Mouse (Mus musculus) kidney, adult 2 months (tissue): ENCODE data around the gene Ptpn3. TPM values are rescaled to one million over a fixed set of nuclear protein-coding genes. Genes with fewer than 3 reads are reported as not detected.

Source experiments
- DNase-seq: peaks from one replicate; pipeline ENCODE4 v3.0.0; 2021
- H3K27ac ChIP-seq: fragments of 200-500 bp; 2 replicates; pipeline ENCODE4 v1.5.1; 2012; ENCODE audit warnings: low read depth, low read length, control low read depth, inconsistent platforms; ENCODE audit not compliant: insufficient read depth
- H3K27me3 ChIP-seq: fragments of 200-500 bp; replicated peaks from 2 replicates; pipeline ENCODE4 v1.6.1; 2012; ENCODE audit warnings: mild to moderate bottlenecking, moderate library complexity, low read length, inconsistent platforms; ENCODE audit not compliant: control insufficient read depth, insufficient read depth
- H3K36me3 ChIP-seq: fragments of 200-500 bp; 2 replicates; pipeline ENCODE4 v1.6.1; 2012; ENCODE audit warnings: mild to moderate bottlenecking, moderate library complexity, low read length, inconsistent platforms; ENCODE audit not compliant: control insufficient read depth, insufficient read depth
- H3K4me1 ChIP-seq: fragments of 200-500 bp; 2 replicates; pipeline ENCODE4 v1.6.1; 2011; ENCODE audit warnings: low read length; ENCODE audit not compliant: control insufficient read depth, insufficient read depth
- H3K4me3 ChIP-seq: fragments of 200-500 bp; 2 replicates; pipeline ENCODE4 v1.5.1; 2011; ENCODE audit warnings: mild to moderate bottlenecking, low read depth, low read length, control low read depth; ENCODE audit not compliant: insufficient read depth
- CTCF ChIP-seq: fragments of 200-500 bp; conservative IDR thresholded peaks from 2 replicates; pipeline ENCODE4 v1.5.1; 2011; ENCODE audit warnings: low read depth, mild to moderate bottlenecking, control low read depth, low read length, moderate library complexity, mixed read lengths; ENCODE audit not compliant: insufficient read depth, insufficient read length
- POLR2A ChIP-seq: fragments of 200-500 bp; IDR thresholded peaks from one replicate; pipeline ENCODE4 v1.6.1; 2011; ENCODE audit warnings: low read depth, low read length, control low read depth
- WGBS: fragments of 180-500 bp; shearing (Covaris S2); methylation state at CpG from one replicate; pipeline ENCODE4 v1.1.7; 2018; 5-methylcytosine and 5-hydroxymethylcytosine counted together
- polyA plus RNA-seq: library from polyadenylated mRNA; depleted of rRNA; stranded (reverse); fragments of >200 nt; gene quantifications from 2 replicates; pipeline ENCODE4 v1.2.3, GENCODE M21; 2012; rRNA removed

Ptpn3 gene
- 17.7 and 18.1 TPM in 2 replicates for polyA plus RNA-seq

DNA sequence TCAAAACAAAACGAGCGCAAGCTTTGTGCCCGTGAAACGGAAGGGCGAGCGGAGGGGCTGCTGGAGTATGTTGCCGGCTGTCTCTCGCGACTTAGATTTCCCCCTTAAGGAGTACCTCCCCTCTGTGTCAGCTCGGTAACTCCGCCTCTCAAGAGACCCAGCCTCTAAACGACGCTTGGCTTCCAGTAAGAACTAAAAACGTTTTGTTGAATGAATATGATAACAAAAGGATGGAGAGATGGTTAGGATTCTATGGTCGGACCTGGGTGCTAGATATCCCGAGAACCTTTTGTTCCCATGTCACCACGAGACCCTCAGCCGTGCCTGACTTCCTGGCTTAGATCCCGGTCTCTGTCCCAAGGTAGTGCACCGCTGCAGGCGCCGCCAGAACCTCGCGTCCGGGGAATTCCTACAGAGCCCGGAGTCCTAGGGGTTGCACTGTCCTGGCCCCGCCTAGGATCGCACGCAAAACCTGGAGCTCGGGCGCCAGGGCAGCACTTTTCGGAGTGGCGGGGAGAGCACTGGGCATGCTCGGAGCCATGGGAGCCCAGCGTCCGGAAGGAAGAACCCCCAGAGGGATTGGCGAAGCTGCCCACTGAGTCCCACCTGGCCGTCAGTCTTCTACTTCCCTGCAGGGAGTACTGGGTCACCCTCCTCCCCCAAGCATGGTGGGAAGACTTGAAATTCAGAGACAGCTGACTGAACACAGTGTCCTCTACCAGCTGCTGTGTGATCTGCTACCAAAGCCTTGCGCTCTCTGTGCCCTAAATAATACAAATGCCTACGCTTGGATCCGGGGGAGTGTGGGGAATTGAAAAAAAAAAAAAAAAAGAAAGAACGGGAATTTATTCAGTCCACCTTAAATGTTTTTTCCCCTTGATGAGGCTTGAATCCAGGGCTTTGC lies at the start of gene Ptpn3:
Gene Ptpn3 (minus strand): TSS at position 428 of the 904 bp plus-strand sequence.
- peak within 1 kb of the TSS; percentile 96 for H3K4me3 ChIP-seq
- WGBS = under 1% methylated on average over 42 of the region's 42 CpGs
- no peaks in the 10 kb centered on the region for H3K36me3 ChIP-seq
- TF ChIP-seq CTCF (0 out of 2 replicates have a peak, but pooled peaks have one; percentile 6), POLR2A (no peak)
- no peaks in the 10 kb centered on the region for H3K27me3 ChIP-seq
- peak; percentile 94 for DNase-seq
- H3K27ac ChIP-seq = peak within 1 kb of the TSS; percentile 93
- peaks cover 11% of the 10 kb centered on the region; the same call in 1 of the 2 replicates for H3K4me1 ChIP-seq

DNA sequence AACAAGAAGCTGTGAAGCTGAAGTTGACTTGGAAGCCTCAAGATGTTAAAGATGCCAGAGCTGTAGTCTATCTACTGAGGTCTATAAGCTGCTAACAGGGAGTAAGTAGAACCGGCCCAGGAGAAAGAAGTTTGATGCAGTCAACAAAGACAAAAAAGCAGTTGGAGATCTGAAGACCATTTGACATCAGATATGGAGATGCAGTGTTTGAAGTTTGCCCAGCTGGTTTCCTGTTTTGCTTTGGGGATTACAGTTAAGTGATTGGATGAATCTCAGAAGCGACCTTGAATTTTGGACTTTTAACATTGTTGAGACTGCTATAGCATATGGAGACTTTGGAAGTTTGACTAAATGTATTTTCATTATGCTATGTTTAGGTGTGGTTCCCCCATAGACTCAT lies 48.9 kb upstream of the Ptpn3 start:
- no peaks in the 10 kb centered on the region for H3K36me3 ChIP-seq
- DNase-seq = no peak
- H3K4me3 ChIP-seq = no peak overlapping the region
- no peaks in the 10 kb centered on the region for H3K4me1 ChIP-seq
- no peak overlapping the region for H3K27ac ChIP-seq
- 89% methylated on average over 2 of the region's 2 CpGs for WGBS
- no peak for TF ChIP-seq POLR2A
- no peak for TF ChIP-seq CTCF
- no peaks in the 10 kb centered on the region for H3K27me3 ChIP-seq

DNA sequence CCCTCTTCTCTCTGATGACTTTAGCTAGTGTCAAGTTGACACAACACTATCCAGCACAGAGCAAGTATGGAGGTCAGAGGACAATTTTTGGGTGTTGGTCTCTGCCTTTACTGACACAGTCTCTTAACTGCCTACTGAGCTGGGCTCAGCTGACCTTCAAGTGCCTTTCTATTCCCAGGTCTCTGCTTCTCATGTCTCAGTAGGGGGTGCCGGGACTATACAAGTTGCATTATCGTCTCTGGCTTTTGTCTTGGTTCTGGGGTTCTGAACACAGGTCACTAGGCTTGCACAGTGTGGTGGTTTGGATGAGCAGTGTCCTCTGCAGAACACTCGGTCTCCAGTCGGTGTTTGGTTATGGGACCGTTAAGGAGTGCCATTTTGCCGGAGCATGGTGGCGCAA lies 42.4 kb upstream of the Ptpn3 start:
- no peaks in the 10 kb centered on the region for H3K36me3 ChIP-seq
- WGBS = 95% methylated on average over 7 of the region's 7 CpGs
- no peaks in the 10 kb centered on the region for H3K27me3 ChIP-seq
- TF ChIP-seq CTCF (no peak), POLR2A (no peak)
- no peak for DNase-seq
- H3K4me3 ChIP-seq = no peak overlapping the region
- H3K27ac ChIP-seq = no peak overlapping the region
- no peaks in the 10 kb centered on the region for H3K4me1 ChIP-seq

DNA sequence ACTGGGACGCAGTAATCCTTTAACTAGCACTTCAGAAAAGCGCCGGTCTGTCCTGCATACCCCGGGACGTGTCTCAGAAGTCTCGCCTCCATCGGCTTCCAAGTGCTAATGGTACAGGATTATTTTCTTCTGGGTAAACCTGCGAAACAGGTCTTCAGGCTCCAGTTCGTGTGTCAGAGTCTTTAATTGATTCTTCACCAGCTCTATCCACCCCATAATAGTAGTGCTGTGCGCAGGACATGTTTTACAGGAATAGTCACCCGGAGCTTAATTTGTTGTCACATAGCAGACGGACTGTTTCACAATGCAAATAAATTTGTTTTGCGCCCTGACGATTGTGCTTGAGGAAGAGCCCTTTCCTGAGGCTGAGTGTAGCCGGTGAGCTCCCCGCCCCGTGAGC lies 37.3 kb upstream of the Ptpn3 start:
- Histone ChIP-seq H3K4me1 (no peaks in the 10 kb centered on the region), H3K27ac (no peak overlapping the region), H3K4me3 (no peak overlapping the region), H3K27me3 (no peaks in the 10 kb centered on the region), H3K36me3 (no peaks in the 10 kb centered on the region)
- DNase-seq = no peak
- WGBS = 75% methylated on average over 17 of the region's 17 CpGs
- TF ChIP-seq CTCF (no peak), POLR2A (no peak)

DNA sequence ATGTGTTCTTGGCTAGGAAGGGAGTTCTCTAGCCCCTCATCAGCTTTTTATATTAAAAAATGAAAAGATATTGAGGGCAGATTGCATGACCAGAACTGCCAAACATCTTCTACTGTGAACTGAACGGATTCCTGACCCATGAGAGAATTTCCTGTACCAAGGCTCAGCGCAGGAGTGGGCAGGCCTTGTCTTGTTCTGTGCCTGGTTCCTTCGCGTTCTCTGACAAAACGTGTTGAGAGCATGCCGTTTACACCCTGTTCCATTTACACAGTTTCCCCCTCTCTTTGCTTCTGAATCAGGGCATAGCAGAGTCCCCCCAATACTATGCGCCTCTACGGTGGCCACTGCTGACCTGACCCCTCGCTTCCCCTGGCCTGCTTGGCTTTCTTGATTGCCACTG lies 36.4 kb upstream of the Ptpn3 start:
- no peak for TF ChIP-seq CTCF
- no peak for TF ChIP-seq POLR2A
- 69% methylated on average over 9 of the region's 9 CpGs for WGBS
- no peak overlapping the region for H3K27ac ChIP-seq

DNA sequence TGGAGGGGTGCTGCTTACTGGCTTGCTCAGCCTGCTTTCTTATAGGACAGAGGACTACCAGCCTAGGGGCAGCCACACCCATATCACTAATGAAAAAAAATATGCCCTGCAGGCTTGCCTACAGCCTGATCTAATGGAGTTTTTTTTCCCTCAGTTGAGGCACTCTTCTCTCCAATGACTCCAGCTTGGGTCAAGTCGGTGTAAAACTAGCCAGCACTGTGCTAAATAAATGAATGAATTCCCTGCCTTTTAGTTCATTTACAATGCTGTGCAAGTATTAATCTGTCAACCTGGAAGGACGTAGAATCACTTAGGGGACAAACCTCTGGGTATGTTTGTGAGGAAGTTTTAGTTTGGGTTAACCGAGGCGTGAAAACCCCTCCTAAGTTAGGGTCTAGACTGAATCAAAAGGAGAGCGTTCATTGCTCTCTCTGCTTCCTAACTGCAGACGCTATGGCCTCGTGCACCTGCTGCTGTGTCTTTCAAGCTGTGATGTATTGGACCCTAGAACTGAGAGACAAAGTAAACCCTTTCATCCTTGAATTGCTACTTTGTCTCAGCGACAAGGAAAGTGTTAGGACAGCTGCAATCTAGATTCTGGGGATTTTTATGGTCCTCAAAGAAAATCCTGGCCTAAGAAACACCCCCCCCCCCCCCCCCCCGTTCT lies 33.5 kb upstream of the Ptpn3 start:
- DNase-seq = no peak
- H3K27me3 ChIP-seq = no peaks in the 10 kb centered on the region
- 45% methylated on average over 9 of the region's 9 CpGs for WGBS

More for the DNA sequence above, 36.4 kb upstream of the Ptpn3 start:
- Histone ChIP-seq H3K4me3 (no peak overlapping the region), H3K4me1 (no peaks in the 10 kb centered on the region), H3K36me3 (no peaks in the 10 kb centered on the region), H3K27me3 (no peaks in the 10 kb centered on the region)
- DNase-seq = no peak

More for the DNA sequence above, 33.5 kb upstream of the Ptpn3 start:
- H3K4me3 ChIP-seq = no peak overlapping the region
- no peaks in the 10 kb centered on the region for H3K36me3 ChIP-seq
- H3K4me1 ChIP-seq = no peaks in the 10 kb centered on the region
- H3K27ac ChIP-seq = no peak overlapping the region
- TF ChIP-seq CTCF (no peak), POLR2A (no peak)
